Mouse (Mus musculus) forelimb bud, embryonic 11.5 days (tissue): ENCODE results near the gene Zdhhc7.

ENCODE experiments used
- DNase-seq: peaks from one replicate; pipeline ENCODE4 v3.0.0-alpha.2; 2012; ENCODE audit warnings: low read depth, low spot score

The Zdhhc7 gene

GRCm38 (mm10) chr8:120101068-120101972, at the start of gene Zdhhc7:
Gene Zdhhc7 (minus strand): TSS chr8:120101482.
- DNase-seq: peak; percentile 65

DNA sequence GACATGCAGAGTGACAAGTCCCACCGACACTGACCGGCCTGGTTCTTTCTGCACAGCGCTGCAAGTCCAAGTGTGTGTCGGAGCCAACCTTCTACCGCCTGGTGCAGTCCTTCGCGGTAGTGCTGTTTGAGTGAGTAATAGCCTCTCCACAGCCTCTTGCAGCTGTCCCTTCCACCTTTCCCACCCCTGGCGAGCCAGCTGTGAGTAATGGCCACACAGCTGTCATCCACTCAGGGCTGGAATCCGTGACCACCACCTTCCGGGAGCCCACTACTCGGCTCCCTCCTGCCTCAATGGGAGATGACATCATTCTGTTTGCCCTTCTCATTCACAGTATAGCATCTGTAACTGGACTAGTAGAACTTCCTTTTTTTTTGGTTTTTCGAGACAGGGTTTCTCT, 48.7 kb upstream of the Zdhhc7 start:
- no peak for DNase-seq

- no peak for DNase-seq
These were observed 44.8 kb upstream of the Zdhhc7 start for GRCm38 (mm10) chr8:120146051-120146450.

DNA sequence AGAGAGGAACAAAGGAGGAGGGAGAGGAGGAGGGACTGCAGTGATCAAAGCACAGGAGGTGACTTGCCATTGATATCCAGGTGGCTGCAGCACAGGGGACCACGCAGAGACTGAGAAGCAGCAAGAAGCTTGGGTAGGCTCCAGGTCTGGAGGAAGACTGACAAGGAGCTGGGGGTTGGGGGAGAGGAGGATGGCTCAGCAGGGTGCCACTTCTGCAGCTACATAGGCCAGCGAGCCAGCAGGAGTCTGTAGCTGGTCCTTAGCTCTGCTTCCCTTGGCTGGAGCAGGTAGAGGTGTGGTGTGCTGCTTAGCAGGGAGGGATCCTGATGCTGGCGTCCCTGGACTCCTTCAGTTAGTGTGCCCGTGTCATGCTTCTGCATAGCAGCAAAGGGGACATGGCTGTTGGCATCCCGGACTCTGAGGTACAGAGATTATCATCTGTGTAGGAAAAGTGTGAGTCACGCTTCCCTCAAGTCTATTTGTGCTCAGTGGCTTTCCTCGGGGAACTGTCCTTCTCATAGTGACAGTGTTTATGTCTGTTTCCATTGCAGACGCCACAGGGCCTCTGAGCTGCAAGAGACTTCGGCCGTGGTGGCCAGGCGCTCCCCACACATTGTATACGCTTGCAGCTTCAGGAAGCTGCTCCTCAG, 43.5 kb upstream of the Zdhhc7 start:
- no peak for DNase-seq

DNA sequence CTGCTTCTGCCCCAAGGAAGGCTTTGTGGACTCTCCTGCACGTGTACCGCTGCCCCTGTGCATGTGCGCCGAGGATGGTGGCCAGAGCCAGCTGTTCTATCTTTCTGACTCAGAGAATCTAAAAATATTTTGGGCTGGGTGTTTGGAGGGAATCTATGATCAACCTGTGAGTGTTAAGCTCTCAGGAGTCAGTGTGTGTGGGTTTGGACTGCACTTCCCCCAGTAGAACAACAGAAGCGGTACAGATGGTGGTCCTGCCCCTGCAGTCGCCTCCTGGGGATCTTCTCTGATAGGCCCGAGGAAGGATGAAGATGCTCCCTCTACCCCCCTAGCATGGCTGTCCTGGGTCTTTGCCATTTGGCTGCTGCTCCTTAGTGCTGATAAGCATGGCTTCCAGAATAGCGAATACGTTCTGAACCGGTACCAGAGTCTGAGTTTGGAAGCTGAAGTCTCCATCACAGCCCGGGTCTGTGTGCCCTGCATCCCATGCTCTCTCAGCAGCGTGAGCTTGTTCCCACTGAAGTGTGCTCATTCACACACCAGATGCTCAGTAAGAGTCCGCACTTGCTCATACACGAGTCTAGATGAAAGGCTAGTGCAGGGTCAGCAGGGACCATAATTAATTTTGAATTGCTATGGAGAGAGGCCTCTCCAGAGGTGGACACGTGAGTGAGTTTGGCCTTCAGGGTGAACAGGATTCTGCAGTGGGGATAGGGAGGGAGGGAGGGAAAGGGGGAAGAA, 42.8 kb upstream of the Zdhhc7 start:
- DNase-seq: no peak

DNA sequence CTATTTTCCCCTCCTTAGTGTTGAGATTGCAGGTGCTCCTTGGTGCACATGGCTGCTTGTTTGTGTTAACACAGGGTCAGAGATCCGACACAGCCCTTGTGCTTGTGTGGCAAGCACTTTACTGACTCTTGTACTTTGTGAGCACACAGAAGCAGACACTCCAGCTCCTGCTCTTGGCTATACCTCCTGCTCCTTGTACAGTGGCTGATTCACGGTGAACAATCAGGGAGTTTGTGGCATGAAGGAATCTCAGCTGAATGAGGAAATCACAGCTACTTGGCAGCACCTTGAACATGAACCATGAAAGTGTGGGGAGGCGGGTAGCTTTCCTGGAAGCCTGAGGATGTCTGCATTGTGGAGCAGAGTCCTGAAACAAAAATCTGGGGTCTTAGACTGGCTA, 39.5 kb upstream of the Zdhhc7 start:
- no peak for DNase-seq

DNA sequence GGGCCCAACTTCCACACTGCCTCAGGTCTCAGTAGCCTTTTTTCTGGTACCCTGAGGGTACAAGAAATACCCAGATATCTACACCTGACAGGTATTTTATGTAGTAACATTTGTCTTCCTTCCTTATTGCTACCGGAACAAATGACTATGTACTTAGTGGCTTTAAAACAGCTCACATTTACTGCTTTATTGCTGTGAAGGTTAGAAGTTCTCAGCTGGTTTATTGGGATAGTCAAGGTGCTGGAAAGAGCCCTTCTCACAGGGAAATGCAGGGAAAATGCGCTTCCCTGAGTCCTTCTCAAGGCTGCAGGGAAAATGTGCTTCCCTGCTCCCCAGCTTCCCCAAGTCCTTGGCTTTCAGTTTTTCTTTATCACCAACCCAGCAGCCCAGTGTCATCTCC, 37.7 kb upstream of the Zdhhc7 start:
- DNase-seq: no peak

- no peak for DNase-seq
These were observed 35.3 kb upstream of the Zdhhc7 start for GRCm38 (mm10) chr8:120136618-120137017.

GRCm38 (mm10) chr8:120135687-120136086, 34.4 kb upstream of the Zdhhc7 start:
- DNase-seq: no peak

GRCm38 (mm10) chr8:120133169-120133568, 31.9 kb upstream of the Zdhhc7 start:
- DNase-seq: no peak

GRCm38 (mm10) chr8:120131158-120131557, 29.9 kb upstream of the Zdhhc7 start:
- DNase-seq: no peak

GRCm38 (mm10) chr8:120129547-120129946, 28.3 kb upstream of the Zdhhc7 start:
- DNase-seq: no peak

DNA sequence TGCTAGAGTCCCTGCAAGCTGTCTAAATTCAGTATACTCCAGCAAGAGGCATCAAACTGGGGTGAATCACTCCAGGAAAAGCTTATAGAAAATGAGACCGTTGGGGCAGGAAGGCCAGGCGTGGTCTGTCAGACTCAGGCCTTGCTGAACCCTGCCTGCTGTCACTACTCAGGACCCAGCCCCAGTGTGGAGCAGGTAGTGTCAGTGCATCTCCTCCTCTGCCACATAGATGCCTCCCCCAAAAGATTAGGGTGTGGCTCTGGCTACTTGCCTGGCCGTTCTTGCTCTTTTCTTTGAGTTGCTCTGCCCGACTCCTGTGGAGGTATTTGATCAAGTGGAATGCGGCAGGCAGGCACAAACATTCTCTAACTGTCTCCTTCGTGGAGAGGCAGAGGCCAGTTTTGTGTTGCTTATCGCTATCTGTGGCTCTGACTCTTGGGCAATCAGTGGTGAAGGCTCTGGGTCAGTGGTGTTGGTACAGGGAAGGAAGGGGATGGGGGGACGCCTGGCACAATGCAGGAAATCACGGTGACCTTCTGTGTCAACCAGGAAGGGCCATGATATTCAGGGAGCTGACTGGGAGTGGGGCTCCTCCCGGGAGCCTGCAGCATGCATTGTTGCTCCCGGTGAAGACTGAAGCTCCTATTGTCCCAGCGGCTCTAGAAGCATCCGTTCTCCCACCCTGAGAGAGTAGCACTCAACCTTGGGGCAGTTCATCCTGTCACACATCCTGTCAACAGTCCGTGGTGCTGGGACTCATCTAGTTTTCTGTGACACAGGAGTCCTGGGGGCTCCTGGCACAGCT, 25.3 kb upstream of the Zdhhc7 start:
- DNase-seq: no peak

DNA sequence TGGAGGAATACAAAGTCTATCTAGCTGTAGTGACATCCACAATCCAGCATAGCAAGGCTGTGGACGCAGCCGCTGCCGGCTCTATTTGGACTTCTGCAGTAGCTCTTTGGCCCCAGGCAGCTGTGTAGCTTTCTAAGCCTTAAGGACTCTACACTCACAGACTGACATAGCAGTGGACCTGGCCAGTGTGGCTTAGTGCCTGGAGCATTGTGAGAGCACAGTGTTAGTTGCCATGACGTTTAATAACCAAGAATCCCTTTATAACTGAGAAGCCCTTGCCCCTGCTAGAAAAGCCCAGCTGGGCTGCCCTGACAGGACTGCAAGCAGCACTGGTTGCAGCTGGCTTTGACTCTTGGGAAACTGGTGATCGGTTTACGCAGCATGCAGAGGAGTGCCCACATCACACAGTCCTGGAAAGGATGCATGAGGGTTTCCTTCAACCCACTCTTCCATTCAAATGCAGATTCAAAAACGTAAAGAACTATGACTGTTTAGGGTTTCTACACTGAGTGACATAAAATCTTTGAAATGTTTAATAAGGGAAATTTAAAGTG, 23.6 kb upstream of the Zdhhc7 start:
- DNase-seq: no peak

DNA sequence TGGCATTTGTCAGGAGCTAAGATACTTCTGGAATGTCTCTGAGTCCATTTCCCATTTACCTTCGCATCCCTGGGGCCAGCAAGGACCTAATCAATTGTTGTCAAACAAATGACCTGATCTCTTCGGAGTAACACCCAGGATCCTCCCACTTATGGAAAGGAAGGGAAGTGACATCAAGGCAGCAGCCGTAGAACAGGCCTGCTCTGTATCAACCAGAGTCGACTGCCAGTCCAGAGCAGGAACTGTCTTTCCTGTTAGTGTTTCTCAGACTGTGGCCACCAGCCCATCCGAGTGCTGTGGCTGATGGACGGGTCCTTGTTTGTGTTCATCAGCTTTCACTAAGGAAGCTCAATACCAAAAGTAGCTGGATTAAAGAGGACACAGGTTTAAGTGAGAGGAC, 23.0 kb upstream of the Zdhhc7 start:
- no peak for DNase-seq

DNA sequence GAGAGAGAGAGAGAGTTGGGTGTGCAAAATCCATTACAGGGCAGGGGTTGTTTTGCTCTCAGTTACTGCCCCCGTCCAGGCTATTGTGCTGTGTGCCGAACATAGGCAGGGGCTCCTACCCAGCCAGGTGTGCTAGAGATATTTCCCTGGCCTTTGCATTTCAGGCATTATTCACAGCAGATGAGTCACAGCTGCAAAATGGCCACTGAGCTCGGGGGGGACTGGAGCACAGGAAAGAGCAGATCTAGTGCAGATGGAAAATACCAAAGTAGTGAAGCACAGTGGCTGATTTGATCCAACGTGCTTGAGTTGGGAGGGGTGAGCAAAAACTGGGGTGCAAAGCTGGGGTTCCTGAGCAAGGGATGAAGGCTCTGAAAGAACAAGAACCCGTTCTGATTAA, 19.7 kb upstream of the Zdhhc7 start:
- DNase-seq: no peak

DNA sequence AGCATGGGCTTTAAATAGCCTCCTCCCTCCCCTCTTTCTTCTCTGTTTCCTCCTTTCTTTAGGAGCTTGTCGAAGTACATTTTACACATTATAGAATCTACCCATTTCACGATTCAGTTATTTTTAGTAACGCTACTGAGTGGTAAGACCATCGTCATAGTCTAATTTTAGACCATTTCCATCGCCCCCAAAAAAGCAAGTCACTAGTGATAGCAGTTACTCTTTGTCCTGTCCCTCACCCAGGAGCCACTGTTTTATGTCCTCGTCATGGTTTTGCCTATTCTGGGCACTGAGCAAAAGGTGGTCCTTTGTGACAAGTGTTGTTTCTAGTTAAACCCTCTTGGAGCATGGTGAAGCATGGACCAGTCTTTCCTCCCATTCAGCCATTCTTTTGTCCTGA, 18.6 kb upstream of the Zdhhc7 start:
- no peak for DNase-seq

GRCm38 (mm10) chr8:120119429-120119828, 18.1 kb upstream of the Zdhhc7 start:
- DNase-seq: no peak

GRCm38 (mm10) chr8:120118847-120119246, 17.6 kb upstream of the Zdhhc7 start:
- no peak for DNase-seq

GRCm38 (mm10) chr8:120118162-120118561, 16.9 kb upstream of the Zdhhc7 start:
- DNase-seq: no peak

GRCm38 (mm10) chr8:120116600-120116999, 15.3 kb upstream of the Zdhhc7 start:
- no peak for DNase-seq
